Mouse (Mus musculus): ENCODE results near the gene Cntfr.
"Not testable (repeated sequence)": the region's sequence is repeated elsewhere in the genome, so short reads cannot be mapped to it uniquely, and the experiment has no call there.

DNA sequence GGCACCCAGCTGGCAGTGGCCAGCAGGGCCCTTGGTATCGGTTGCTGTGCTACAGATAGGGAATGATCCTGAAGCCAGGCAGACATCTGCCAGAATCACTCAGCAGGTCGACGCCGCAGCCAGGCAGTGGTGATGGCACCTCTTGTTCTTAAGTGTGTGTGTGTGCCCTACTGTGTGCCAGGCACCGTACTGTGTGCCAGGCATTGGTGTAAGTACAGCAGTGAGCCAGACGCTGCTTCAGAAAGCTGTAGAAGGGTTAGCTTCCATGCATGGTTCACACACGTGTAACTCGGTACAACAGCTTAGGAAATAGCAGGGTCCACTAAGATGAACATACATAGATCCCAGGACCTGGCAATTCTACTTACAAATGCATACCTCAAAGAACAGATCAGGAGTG, 3.3 kb upstream of the Cntfr start:
- TF ChIP-seq EP300, CTCF (IDR thresholded peaks at IDR 0.05): not testable (repeated sequence)
